Mouse (Mus musculus) right cerebral cortex, adult 2 months (tissue): ENCODE results near the gene Plau.

Experiments
- DNase-seq, 2 experiments: peaks; one replicate each; pipeline ENCODE4 v3.0.0; 2021 to 2022; ENCODE audit warnings: low spot score in 2 of 2

The Plau gene

GRCm38 (mm10) chr14:20836171-20836904 lies at the start of gene Plau:
Plau (plus strand) TSS chr14:20836660.
- DNase-seq: no peak

GRCm38 (mm10) chr14:20788151-20788550 lies 48.3 kb upstream of the Plau start:
- DNase-seq: no peak

- DNase-seq: no peak
Observed at GRCm38 (mm10) chr14:20789593-20789992, 46.9 kb upstream of the Plau start.

GRCm38 (mm10) chr14:20790445-20790844 lies 46.0 kb upstream of the Plau start:
- no peak for DNase-seq

- peak; percentile 44 to 51 for DNase-seq
Observed at GRCm38 (mm10) chr14:20790996-20791395, 45.5 kb upstream of the Plau start.

- peak; percentile 45 to 50 for DNase-seq
Observed at GRCm38 (mm10) chr14:20791511-20792242, 44.8 kb upstream of the Plau start.

- DNase-seq: peak in 1 of 2 experiments; percentile 63
Observed at GRCm38 (mm10) chr14:20792243-20792921, 44.1 kb upstream of the Plau start.

GRCm38 (mm10) chr14:20792922-20793757 lies 43.3 kb upstream of the Plau start:
- DNase-seq: no peak

GRCm38 (mm10) chr14:20793758-20794531 lies 42.5 kb upstream of the Plau start, which contains the start of gene Camk2g:
Camk2g (minus strand) TSS chr14:20794088.
- peak; percentile 50 to 68 for DNase-seq

- DNase-seq: no peak
Observed at GRCm38 (mm10) chr14:20794589-20794988, 41.9 kb upstream of the Plau start.

- DNase-seq: no peak
Observed at GRCm38 (mm10) chr14:20795423-20796152, 40.9 kb upstream of the Plau start.

- no peak for DNase-seq
Observed at GRCm38 (mm10) chr14:20796170-20796569, 40.3 kb upstream of the Plau start.

- DNase-seq: no peak
Observed at GRCm38 (mm10) chr14:20796643-20797042, 39.8 kb upstream of the Plau start.

GRCm38 (mm10) chr14:20798300-20798699 lies 38.2 kb upstream of the Plau start:
- no peak for DNase-seq

- DNase-seq: peak; percentile 90 to 93
Observed at GRCm38 (mm10) chr14:20798761-20799160, 37.7 kb upstream of the Plau start.

GRCm38 (mm10) chr14:20802926-20803605 lies 33.4 kb upstream of the Plau start:
- DNase-seq: no peak

GRCm38 (mm10) chr14:20803606-20803938 lies 32.9 kb upstream of the Plau start:
- peak; percentile 81 to 84 for DNase-seq

GRCm38 (mm10) chr14:20804481-20804880 lies 32.0 kb upstream of the Plau start:
- DNase-seq: no peak

GRCm38 (mm10) chr14:20804964-20805672 lies 31.3 kb upstream of the Plau start:
- peak in 1 of 2 experiments; percentile 72 for DNase-seq
